Mouse (Mus musculus): ENCODE data around the gene Tas2r118. TPM values are rescaled to one million over a fixed set of nuclear protein-coding genes. Genes with fewer than 3 reads are reported as not detected.

Tas2r118 gene
- polyA plus RNA-seq, 1 experiment from 2014 or later: not detected

Other genes starting within 250 kb of the Tas2r118 start
- gene Cadps2, start 130.6 kb downstream of the Tas2r118 start, polyA plus RNA-seq (2015; fragmentation: Nextera tagmentation; extraction: Ambion mirVana): 3.4 and 4.7 TPM in 2 replicates
- 0.14 and 0.17 TPM in 2 replicates for gene Slc13a1, start 198.0 kb upstream of the Tas2r118 start, polyA plus RNA-seq (2015; fragmentation: Nextera tagmentation; extraction: Ambion mirVana)